Mouse (Mus musculus) left cerebral cortex, adult 2 months (tissue): Measurements from ENCODE around the gene Hoxc10. TPM values are rescaled to one million over a fixed set of nuclear protein-coding genes. Genes with fewer than 3 reads are reported as not detected.

Source experiments
- DNase-seq, 2 experiments: peaks; one replicate each; pipeline ENCODE4 v3.0.0; 2021 to 2022; ENCODE audit warnings: low spot score in 2 of 2, mixed read lengths in 1 of 2; ENCODE audit errors: extremely low spot score in 1 of 2
- H3K27ac ChIP-seq: fragments of 200-600 bp; 2 replicates; pipeline ENCODE4 v1.8.1; 2022
- H3K4me3 ChIP-seq: fragments of 200-600 bp; 2 replicates; pipeline ENCODE4 v1.8.1; 2022
- CTCF ChIP-seq: fragments of 200-600 bp; IDR thresholded peaks from 2 replicates; pipeline ENCODE4 v1.8.1; 2022; ENCODE audit warnings: antibody characterized with exemption, mild to moderate bottlenecking, moderate library complexity
- intact Hi-C: fragments of 180-260 bp; cut with DNase I; formaldehyde crosslinking; loops from one replicate; pipeline ENCODE4 v1.15.1; 2025
- total RNA-seq, 2 experiments: library from RNA; stranded (reverse); gene quantifications; 2 replicates each; pipeline ENCODE4 v1.2.3; 2021

Hoxc10 gene
- total RNA-seq, 2 experiments from 2014 or later, result not detected

- intact Hi-C loops, result loop anchor here (5.0 kb wide), 1 partner anchor 231 kb away; no protein-coding TSS in a partner anchor
- H3K4me3 ChIP-seq, result no peak overlapping the region
- no peak overlapping the region for H3K27ac ChIP-seq
- DNase-seq, result no peak
- TF ChIP-seq CTCF, result no peak
Measured at GRCm38 (mm10) chr15:102988078-102988477, 21.5 kb downstream of the Hoxc10 start.

GRCm38 (mm10) chr15:102990461-102991397, 24.1 kb downstream of the Hoxc10 start, which contains the start of gene Hoxc8:
Gene Hoxc8, plus strand, starts transcription at chr15:102990607.
- no peak within 1 kb of the TSS for H3K4me3 ChIP-seq

GRCm38 (mm10) chr15:102991782-102992181, 25.2 kb downstream of the Hoxc10 start:
- Histone ChIP-seq H3K27ac (no peak overlapping the region), H3K4me3 (no peak overlapping the region)
- DNase-seq, result no peak
- no peak for TF ChIP-seq CTCF
- intact Hi-C loops, result no loop called here

More at GRCm38 (mm10) chr15:102990461-102991397, 24.1 kb downstream of the Hoxc10 start, which contains the start of gene Hoxc8:
- no peak for DNase-seq
- intact Hi-C loops, result no loop called here
- H3K27ac ChIP-seq, result no peak within 1 kb of the TSS
- TF ChIP-seq CTCF, result no peak

- intact Hi-C loops, result no loop called here
- no peak overlapping the region for H3K4me3 ChIP-seq
- DNase-seq, result no peak
- no peak overlapping the region for H3K27ac ChIP-seq
- TF ChIP-seq CTCF, result no peak
Measured at GRCm38 (mm10) chr15:102992206-102992605, 25.6 kb downstream of the Hoxc10 start.

- Histone ChIP-seq H3K27ac (no peak overlapping the region), H3K4me3 (no peak overlapping the region)
- TF ChIP-seq CTCF, result no peak
- DNase-seq, result no peak
- intact Hi-C loops, result no loop called here
Measured at GRCm38 (mm10) chr15:102992863-102993262, 26.3 kb downstream of the Hoxc10 start.

GRCm38 (mm10) chr15:102996548-102996947, 30.0 kb downstream of the Hoxc10 start:
- no peak overlapping the region for H3K27ac ChIP-seq
- DNase-seq, result no peak
- intact Hi-C loops, result no loop called here
- no peak overlapping the region for H3K4me3 ChIP-seq
- TF ChIP-seq CTCF, result no peak

GRCm38 (mm10) chr15:102997431-102997830, 30.8 kb downstream of the Hoxc10 start:
- Histone ChIP-seq H3K4me3 (no peak overlapping the region), H3K27ac (no peak overlapping the region)
- DNase-seq, result no peak
- no peak for TF ChIP-seq CTCF
- intact Hi-C loops, result no loop called here

- intact Hi-C loops, result no loop called here
- H3K27ac ChIP-seq, result no peak within 1 kb of the TSS
- DNase-seq, result no peak
- no peak within 1 kb of the TSS for H3K4me3 ChIP-seq
- no peak for TF ChIP-seq CTCF
Measured at GRCm38 (mm10) chr15:102997939-102998355, 31.4 kb downstream of the Hoxc10 start, which contains the start of gene Hoxc6. Gene Hoxc6, plus strand, starts transcription at chr15:102998257.

- Histone ChIP-seq H3K27ac (no peak overlapping the region), H3K4me3 (no peak overlapping the region)
- intact Hi-C loops, result no loop called here
- DNase-seq, result no peak
- no peak for TF ChIP-seq CTCF
Measured at GRCm38 (mm10) chr15:102998608-102999182, 32.1 kb downstream of the Hoxc10 start.

- intact Hi-C loops, result no loop called here
- H3K27ac ChIP-seq, result no peak overlapping the region
- peak overlapping the region; percentile 15 for H3K4me3 ChIP-seq
- no peak for TF ChIP-seq CTCF
- DNase-seq, result peak in 1 of 2 experiments; percentile 26
Measured at GRCm38 (mm10) chr15:102999183-102999831, 32.7 kb downstream of the Hoxc10 start.

- Histone ChIP-seq H3K27ac (no peak overlapping the region), H3K4me3 (no peak overlapping the region)
- no peak for TF ChIP-seq CTCF
- intact Hi-C loops, result no loop called here
- no peak for DNase-seq
Measured at GRCm38 (mm10) chr15:102999955-103000354, 33.4 kb downstream of the Hoxc10 start.

GRCm38 (mm10) chr15:103000501-103000901, 33.9 kb downstream of the Hoxc10 start:
- no peak for TF ChIP-seq CTCF
- Histone ChIP-seq H3K27ac (no peak overlapping the region), H3K4me3 (no peak overlapping the region)
- intact Hi-C loops, result no loop called here
- no peak for DNase-seq
